Mouse (Mus musculus) E14TG2a.4 (cell line): Measurements from ENCODE around the gene Ank2.

Experiments used
- CTCF ChIP-seq: conservative IDR thresholded peaks from 2 replicates; pipeline ENCODE4 v1.5.1; 2014; ENCODE audit warnings: low read length
- NANOG ChIP-seq: IDR thresholded peaks from 2 replicates; pipeline ENCODE4 v1.6.1; 2014; ENCODE audit warnings: borderline replicate concordance, low read length, mixed read lengths
- POU5F1 ChIP-seq: IDR thresholded peaks from 2 replicates; pipeline ENCODE4 v1.6.1; 2014; ENCODE audit warnings: low read length, borderline replicate concordance

DNA sequence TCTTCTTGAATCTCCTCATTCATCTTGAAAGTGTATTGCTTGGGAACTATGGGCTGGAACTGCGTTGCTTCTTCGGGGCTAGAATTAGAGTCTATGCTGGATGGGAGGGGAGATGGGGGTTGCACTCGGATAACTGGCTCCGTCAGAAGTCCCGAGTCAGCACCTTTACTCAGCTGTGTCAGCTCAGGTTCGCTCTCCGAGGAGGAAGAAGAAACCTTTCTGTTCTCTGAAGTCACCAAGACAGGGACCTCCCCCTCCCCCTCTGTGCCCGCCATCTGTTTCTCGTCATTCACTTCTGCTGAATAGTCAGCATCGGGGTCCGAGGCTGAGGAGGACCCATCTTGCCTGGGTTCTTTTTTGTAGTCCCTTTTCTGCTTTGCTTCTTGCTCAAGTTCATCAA, 555.1 kb downstream of the Ank2 start:
- TF ChIP-seq NANOG (no peak), CTCF (no peak), POU5F1 (no peak)
